Mouse (Mus musculus) hindbrain, embryonic 13.5 days (tissue): ENCODE measurements around the gene Hamp. TPM values are rescaled to one million over a fixed set of nuclear protein-coding genes. Genes with fewer than 3 reads are reported as not detected.

ENCODE experiments used
- ATAC-seq: fragments of 200-750 bp; cut with Nextera tagmentation; 2 replicates; pipeline ENCODE4 v1.8.0; 2017; ENCODE audit warnings: moderate TSS enrichment; ENCODE audit not compliant: low FRiP score
- H3K27ac ChIP-seq: fragments of 300-500 bp; sonication (generic); 2 replicates; pipeline ENCODE4 v1.5.1; 2015; ENCODE audit warnings: inconsistent platforms, mild to moderate bottlenecking, moderate library complexity
- H3K27me3 ChIP-seq: fragments of 300-500 bp; sonication (generic); 2 replicates; pipeline ENCODE4 v1.6.1; 2015; ENCODE audit warnings: mild to moderate bottlenecking, inconsistent platforms
- H3K36me3 ChIP-seq: fragments of 300-500 bp; sonication (generic); 2 replicates; pipeline ENCODE4 v1.6.1; 2015; ENCODE audit warnings: mild to moderate bottlenecking, inconsistent platforms
- H3K4me1 ChIP-seq: fragments of 300-500 bp; sonication (generic); replicated peaks from 2 replicates; pipeline ENCODE4 v1.6.1; 2015; ENCODE audit warnings: inconsistent platforms
- H3K4me2 ChIP-seq: fragments of 300-500 bp; sonication (generic); 2 replicates; pipeline ENCODE4 v1.6.1; 2015; ENCODE audit warnings: inconsistent platforms, mild to moderate bottlenecking, moderate library complexity
- H3K4me3 ChIP-seq: fragments of 300-500 bp; sonication (generic); 2 replicates; pipeline ENCODE4 v1.5.1; 2015; ENCODE audit warnings: mild to moderate bottlenecking, inconsistent platforms
- H3K9ac ChIP-seq: fragments of 300-500 bp; sonication (generic); 2 replicates; pipeline ENCODE4 v1.6.1; 2015; ENCODE audit warnings: mild to moderate bottlenecking, inconsistent platforms
- H3K9me3 ChIP-seq: fragments of 300-500 bp; sonication (generic); 2 replicates; pipeline ENCODE4 v1.6.1; 2016; ENCODE audit warnings: inconsistent platforms
- WGBS: fragments of 180-500 bp; shearing (Covaris S2); methylation state at CpG from one replicate; pipeline ENCODE4 v1.1.7; 2015; 5-methylcytosine and 5-hydroxymethylcytosine counted together
- polyA plus RNA-seq: library from polyadenylated mRNA; unstranded; fragments of >200 nt; fragmentation: Nextera tagmentation; extraction: Ambion mirVana; gene quantifications from 2 replicates; pipeline ENCODE4 v1.2.1, GENCODE M21; 2015

The Hamp gene
- polyA plus RNA-seq, result not detected in 2 replicates

- no peaks in the 10 kb centered on the region for H3K9me3 ChIP-seq
- 69% methylated on average over 9 of the region's 9 CpGs for WGBS
- no peaks in the 10 kb centered on the region for H3K4me1 ChIP-seq
- ATAC-seq, result no peak
- peaks cover 24% of the 10 kb centered on the region for H3K36me3 ChIP-seq
- H3K4me2 ChIP-seq, result no peak within 1 kb of the TSS
- H3K4me3 ChIP-seq, result no peak within 1 kb of the TSS
- H3K9ac ChIP-seq, result no peak within 1 kb of the TSS
- no peaks in the 10 kb centered on the region for H3K27me3 ChIP-seq
- no peak within 1 kb of the TSS for H3K27ac ChIP-seq
Observed at GRCm38 (mm10) chr7:30943909-30944635, at the start of gene Hamp. Gene Hamp (minus strand): TSS chr7:30944032.

DNA sequence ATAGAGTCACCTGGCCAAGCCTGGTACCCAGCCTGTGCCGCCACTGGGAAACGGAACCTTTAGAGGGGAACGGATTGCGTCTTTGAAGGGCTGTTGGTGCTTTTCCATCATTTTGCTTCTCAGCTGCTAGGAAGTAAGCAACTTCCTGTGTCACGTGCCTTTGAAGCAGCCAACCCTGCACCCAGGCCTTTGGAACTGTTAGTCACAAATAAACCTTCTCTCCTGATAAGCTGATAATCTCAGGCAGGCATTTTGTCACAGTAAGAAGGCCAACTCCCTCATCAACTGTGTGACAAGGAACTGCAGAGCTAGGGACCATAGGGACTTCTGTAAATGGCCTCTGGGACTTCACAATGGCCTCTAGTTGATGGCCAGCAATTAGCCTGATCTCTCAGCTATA, 48.3 kb upstream of the Hamp start:
- Histone ChIP-seq H3K27me3 (no peaks in the 10 kb centered on the region; the same call in 1 of the 2 replicates), H3K9me3 (no peaks in the 10 kb centered on the region), H3K27ac (no peak overlapping the region), H3K4me2 (no peak overlapping the region), H3K9ac (no peak overlapping the region), H3K36me3 (no peaks in the 10 kb centered on the region), H3K4me1 (no peaks in the 10 kb centered on the region), H3K4me3 (no peak overlapping the region)
- 79% methylated on average over 5 of the region's 5 CpGs for WGBS
- no peak for ATAC-seq

DNA sequence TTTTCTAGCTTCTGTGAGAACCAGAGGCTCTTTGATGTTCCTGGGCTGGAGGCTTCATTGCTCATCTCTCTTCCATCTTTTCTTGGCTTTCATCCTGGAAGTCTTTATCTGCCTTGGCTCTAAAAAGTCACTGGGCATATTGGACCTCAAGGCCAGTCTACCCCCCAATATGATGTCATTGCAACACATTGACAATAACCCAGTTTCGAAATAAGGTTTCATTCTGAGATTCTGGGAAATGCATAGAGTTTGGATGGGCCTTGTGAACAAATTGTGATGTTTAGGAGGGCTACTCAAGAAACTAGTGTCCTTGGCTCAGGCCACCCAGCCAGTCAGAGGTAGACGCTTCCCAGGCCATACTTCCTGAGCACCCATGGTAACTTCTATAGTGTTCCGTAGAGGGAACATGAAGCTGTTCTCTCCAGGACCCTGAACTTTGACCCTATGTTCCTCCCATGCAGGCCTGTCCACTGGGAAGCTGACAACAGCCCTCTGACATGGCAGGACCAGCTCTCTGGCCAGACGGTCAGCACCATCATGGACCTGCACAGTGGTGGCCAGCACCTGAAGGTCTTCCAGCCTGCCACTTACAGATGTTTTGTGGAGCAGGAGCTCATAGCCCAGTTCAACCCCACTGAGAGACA, 44.8 kb upstream of the Hamp start:
- H3K27me3 ChIP-seq, result no peaks in the 10 kb centered on the region; the same call in 1 of the 2 replicates
- H3K27ac ChIP-seq, result no peak overlapping the region
- no peak for ATAC-seq
- H3K9me3 ChIP-seq, result no peaks in the 10 kb centered on the region
- no peak overlapping the region for H3K4me2 ChIP-seq
- H3K36me3 ChIP-seq, result no peaks in the 10 kb centered on the region
- H3K4me1 ChIP-seq, result no peaks in the 10 kb centered on the region
- no peak overlapping the region for H3K9ac ChIP-seq
- no peak overlapping the region for H3K4me3 ChIP-seq
- whole genome bisulfite sequencing, result 86% methylated on average over 4 of the region's 4 CpGs

- Histone ChIP-seq H3K27me3 (no peaks in the 10 kb centered on the region; the same call in 1 of the 2 replicates), H3K4me3 (no peak overlapping the region), H3K4me1 (no peaks in the 10 kb centered on the region), H3K27ac (no peak overlapping the region), H3K9me3 (no peaks in the 10 kb centered on the region), H3K9ac (no peak overlapping the region), H3K4me2 (no peak overlapping the region), H3K36me3 (no peaks in the 10 kb centered on the region)
- no peak for ATAC-seq
- WGBS, result 89% methylated on average over 9 of the region's 9 CpGs
Observed at GRCm38 (mm10) chr7:30985357-30985756, 41.5 kb upstream of the Hamp start.

DNA sequence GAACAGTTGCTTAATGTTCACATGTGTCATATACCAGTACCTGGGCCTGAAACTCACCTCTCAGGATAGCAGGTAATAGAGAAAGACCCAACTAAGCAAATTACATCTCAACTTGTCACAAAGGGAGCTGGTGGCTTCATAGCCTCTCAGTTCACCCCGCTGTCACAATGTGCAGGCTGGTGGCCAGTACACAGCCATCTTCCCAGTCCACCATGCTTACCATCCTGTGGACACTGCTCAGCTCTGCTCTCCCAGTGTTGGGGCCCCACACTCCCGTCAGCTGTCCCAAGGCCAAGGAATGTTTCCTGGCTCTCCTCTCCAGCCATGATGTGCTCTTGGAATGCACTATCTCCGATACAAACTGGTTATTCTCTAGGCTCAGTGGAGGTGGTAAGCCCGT, 37.9 kb upstream of the Hamp start:
- Histone ChIP-seq H3K27ac (no peak overlapping the region), H3K4me2 (no peak overlapping the region), H3K4me3 (no peak overlapping the region), H3K36me3 (no peaks in the 10 kb centered on the region), H3K9me3 (no peaks in the 10 kb centered on the region), H3K9ac (no peak overlapping the region), H3K4me1 (no peaks in the 10 kb centered on the region), H3K27me3 (no peaks in the 10 kb centered on the region)
- 93% methylated on average over 4 of the region's 4 CpGs for WGBS
- no peak for ATAC-seq

- H3K36me3 ChIP-seq, result no peaks in the 10 kb centered on the region
- H3K9ac ChIP-seq, result peak within 1 kb of the TSS; percentile 46
- peak within 1 kb of the TSS; percentile 56 for H3K4me2 ChIP-seq
- peak; percentile 84 for ATAC-seq
- WGBS, result 0% methylated on average over 36 of the region's 37 CpGs
- H3K9me3 ChIP-seq, result no peaks in the 10 kb centered on the region
- peak within 1 kb of the TSS; percentile 35 for H3K4me3 ChIP-seq
- H3K27ac ChIP-seq, result 0 out of 2 replicates have a peak within 1 kb of the TSS, but pooled peaks have one; percentile 23
- peaks cover 29% of the 10 kb centered on the region for H3K27me3 ChIP-seq
- peaks cover 12% of the 10 kb centered on the region for H3K4me1 ChIP-seq
Observed at GRCm38 (mm10) chr7:30973501-30974289, 29.9 kb upstream of the Hamp start, which contains the start of gene Fam187b. Gene Fam187b (plus strand): TSS chr7:30973790.

DNA sequence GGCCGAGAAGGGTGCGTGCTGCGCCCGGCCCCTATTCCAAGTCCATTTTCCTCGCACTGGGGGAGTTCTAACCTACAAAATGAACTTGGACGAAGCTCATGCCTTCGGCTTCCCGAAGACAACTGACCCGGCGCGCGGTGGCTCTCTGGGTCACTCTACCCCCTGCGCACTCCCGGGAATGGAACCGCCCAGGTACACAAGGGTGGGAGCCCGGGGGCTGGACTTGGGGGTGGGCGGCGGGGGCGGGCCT, 29.3 kb upstream of the Hamp start, which contains the start of gene Lsr:
Lsr (minus strand) TSS at position 214 of the 250 bp plus-strand sequence.
- peak; percentile 47 for ATAC-seq

GRCm38 (mm10) chr7:30972426-30973250, 28.8 kb upstream of the Hamp start:
- Histone ChIP-seq H3K4me1 (peaks cover 12% of the 10 kb centered on the region), H3K4me2 (peak overlapping the region; percentile 56), H3K27me3 (peaks cover 29% of the 10 kb centered on the region), H3K9ac (peak overlapping the region; percentile 43), H3K36me3 (no peaks in the 10 kb centered on the region), H3K4me3 (peak overlapping the region; percentile 35), H3K27ac (0 out of 2 replicates have a peak overlapping the region, but pooled peaks have one; percentile 23), H3K9me3 (no peaks in the 10 kb centered on the region)
- 4% methylated on average over 41 of the region's 41 CpGs for WGBS
- ATAC-seq, result no peak

More for the DNA sequence above, 29.3 kb upstream of the Hamp start, which contains the start of gene Lsr:
- Histone ChIP-seq H3K9me3 (no peaks in the 10 kb centered on the region), H3K4me2 (peak within 1 kb of the TSS; percentile 56), H3K4me1 (peaks cover 12% of the 10 kb centered on the region), H3K27ac (0 out of 2 replicates have a peak within 1 kb of the TSS, but pooled peaks have one; percentile 23), H3K4me3 (peak within 1 kb of the TSS; percentile 35), H3K27me3 (peaks cover 29% of the 10 kb centered on the region), H3K36me3 (no peaks in the 10 kb centered on the region), H3K9ac (peak within 1 kb of the TSS; percentile 46)
- 0% methylated on average over 19 of the region's 19 CpGs for WGBS

DNA sequence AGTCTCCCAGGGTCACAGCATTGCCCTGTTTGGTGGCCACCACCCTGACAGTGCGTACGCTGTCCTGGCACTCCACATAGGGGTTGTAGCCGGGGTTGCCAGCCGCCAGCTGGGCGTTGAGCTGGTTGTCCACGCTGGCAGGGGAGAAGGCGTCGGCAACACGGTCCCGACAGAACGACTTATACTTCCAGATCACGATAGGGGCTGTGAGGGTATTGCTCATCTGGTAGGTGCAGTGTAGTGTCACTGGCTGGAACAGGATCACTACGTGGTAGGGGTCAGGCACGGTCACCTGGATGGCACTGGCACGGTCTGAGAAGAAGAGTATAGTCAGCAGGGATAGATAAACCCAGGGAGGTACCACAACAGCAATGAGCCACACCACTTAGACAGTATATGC, 28.1 kb upstream of the Hamp start:
- Histone ChIP-seq H3K4me2 (peak overlapping the region; percentile 56; the same call in 1 of the 2 replicates), H3K36me3 (no peaks in the 10 kb centered on the region), H3K9ac (no peak overlapping the region), H3K9me3 (no peaks in the 10 kb centered on the region), H3K4me1 (peaks cover 12% of the 10 kb centered on the region), H3K27me3 (peaks cover 29% of the 10 kb centered on the region), H3K4me3 (0 out of 2 replicates have a peak overlapping the region, but pooled peaks have one; percentile 35), H3K27ac (no peak overlapping the region)
- ATAC-seq, result no peak
- WGBS, result 92% methylated on average over 15 of the region's 15 CpGs

DNA sequence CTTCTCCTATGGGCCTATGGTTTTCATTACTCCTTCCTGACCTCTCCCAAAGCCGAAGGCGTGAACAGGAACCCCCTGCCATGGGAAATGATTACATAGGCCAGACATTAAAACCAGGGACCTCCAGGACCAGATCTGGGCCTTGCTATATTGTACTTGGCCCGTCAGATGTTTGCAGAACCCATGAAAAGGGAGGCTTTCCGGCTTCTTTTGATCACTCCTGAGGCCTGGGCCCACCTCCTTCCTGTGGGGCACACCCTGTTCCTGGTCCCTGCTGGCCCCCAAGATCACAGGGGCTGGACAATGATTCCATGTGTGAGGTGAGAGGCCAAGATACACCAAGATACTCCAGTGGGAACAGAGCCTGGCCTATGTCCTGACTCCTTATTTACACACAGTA, 25.3 kb upstream of the Hamp start:
- peaks cover 27% of the 10 kb centered on the region for H3K27me3 ChIP-seq
- peaks cover 12% of the 10 kb centered on the region for H3K4me1 ChIP-seq
- no peak overlapping the region for H3K9ac ChIP-seq
- H3K4me3 ChIP-seq, result no peak overlapping the region
- whole genome bisulfite sequencing, result 84% methylated on average over 4 of the region's 4 CpGs
- no peak overlapping the region for H3K27ac ChIP-seq
- ATAC-seq, result no peak
- no peak overlapping the region for H3K4me2 ChIP-seq
- H3K9me3 ChIP-seq, result no peaks in the 10 kb centered on the region
- H3K36me3 ChIP-seq, result no peaks in the 10 kb centered on the region

- 90% methylated on average over 8 of the region's 8 CpGs for WGBS
- no peaks in the 10 kb centered on the region for H3K9me3 ChIP-seq
- H3K4me1 ChIP-seq, result peaks cover 9% of the 10 kb centered on the region
- no peak overlapping the region for H3K4me3 ChIP-seq
- H3K36me3 ChIP-seq, result no peaks in the 10 kb centered on the region
- H3K27me3 ChIP-seq, result peaks cover 21% of the 10 kb centered on the region
- H3K9ac ChIP-seq, result no peak overlapping the region
- H3K4me2 ChIP-seq, result no peak overlapping the region
- ATAC-seq, result no peak
- no peak overlapping the region for H3K27ac ChIP-seq
Observed at GRCm38 (mm10) chr7:30968611-30969010, 24.8 kb upstream of the Hamp start.
